Mouse (Mus musculus) embryonic fibroblast, embryonic 13.5 days (primary cell): ENCODE data around the gene Cfap157.

ENCODE experiments used
- CTCF ChIP-seq: IDR thresholded peaks from 2 replicates; pipeline ENCODE4 v1.5.1; 2011; ENCODE audit warnings: mild to moderate bottlenecking, control low read depth, low read length, moderate library complexity, borderline replicate concordance; ENCODE audit not compliant: insufficient read depth
- POLR2A ChIP-seq: IDR thresholded peaks from 2 replicates; pipeline ENCODE4 v1.6.1; 2011; ENCODE audit warnings: low read depth, mild to moderate bottlenecking, control low read depth, low read length, moderate library complexity

GRCm38 (mm10) chr2:32749082-32749481 lies 35.1 kb downstream of the Cfap157 start:
- TF ChIP-seq CTCF, result no peak
- TF ChIP-seq POLR2A, result no peak
